Mouse (Mus musculus) hindbrain, postnatal 0 days (tissue): ENCODE measurements around the gene Mink1. TPM values are rescaled to one million over a fixed set of nuclear protein-coding genes. Genes with fewer than 3 reads are reported as not detected.

Experiments
- ATAC-seq: fragments of 200-750 bp; cut with Nextera tagmentation; 2 replicates; pipeline ENCODE4 v1.8.0; 2017; ENCODE audit warnings: mild to moderate bottlenecking, moderate TSS enrichment, moderate library complexity
- DNase-seq: peaks from one replicate; pipeline ENCODE4 v3.0.0-alpha.2; 2015; ENCODE audit warnings: low spot score
- H3K27ac ChIP-seq: fragments of 300-500 bp; sonication (generic); 2 replicates; pipeline ENCODE4 v1.5.1; 2014; ENCODE audit warnings: mild to moderate bottlenecking
- H3K27me3 ChIP-seq: fragments of 300-500 bp; sonication (generic); 2 replicates; pipeline ENCODE4 v1.6.1; 2014; ENCODE audit warnings: low read length, mixed read lengths; ENCODE audit not compliant: insufficient read depth
- H3K36me3 ChIP-seq: fragments of 300-500 bp; sonication (generic); 2 replicates; pipeline ENCODE4 v1.6.1; 2014; ENCODE audit warnings: low read length, mixed read lengths; ENCODE audit not compliant: insufficient read depth
- H3K4me1 ChIP-seq: fragments of 300-500 bp; sonication (generic); 2 replicates; pipeline ENCODE4 v1.6.1; 2014; ENCODE audit warnings: antibody characterized with exemption, low read length, mixed read lengths; ENCODE audit not compliant: insufficient read depth
- H3K4me2 ChIP-seq: fragments of 300-500 bp; sonication (generic); 2 replicates; pipeline ENCODE4 v1.6.1; 2014; ENCODE audit warnings: low read depth, mild to moderate bottlenecking, low read length, moderate library complexity, mixed read lengths
- H3K4me3 ChIP-seq: fragments of 300-500 bp; sonication (generic); 2 replicates; pipeline ENCODE4 v1.5.1; 2014; ENCODE audit warnings: low read length
- H3K9ac ChIP-seq: fragments of 300-500 bp; sonication (generic); replicated peaks from 2 replicates; pipeline ENCODE4 v1.6.1; 2014; ENCODE audit warnings: mild to moderate bottlenecking, low read length, moderate library complexity, mixed read lengths
- H3K9me3 ChIP-seq: fragments of 300-500 bp; sonication (generic); 2 replicates; pipeline ENCODE4 v1.6.1; 2016; ENCODE audit warnings: low read length, mixed read lengths
- CTCF ChIP-seq: IDR thresholded peaks from 2 replicates; pipeline ENCODE4 v1.5.1; 2016; ENCODE audit warnings: antibody characterized with exemption, control low read depth, low read depth
- WGBS: fragments of 180-500 bp; shearing (Covaris S2); extraction: QIAGEN DNeasy Blood & Tissue Kit; methylation state at CpG from one replicate; pipeline ENCODE4 v1.1.7; 2014; 5-methylcytosine and 5-hydroxymethylcytosine counted together
- polyA plus RNA-seq: library from polyadenylated mRNA; unstranded; fragments of >200 nt; fragmentation: Nextera tagmentation; extraction: Ambion mirVana; gene quantifications from 2 replicates; pipeline ENCODE4 v1.2.1, GENCODE M21; 2015
- total RNA-seq: library from RNA; depleted of rRNA; stranded (reverse); fragments of >200 nt; gene quantifications from 2 replicates; pipeline ENCODE4 v1.2.3, GENCODE M21; 2014

Gene Mink1
- total and polyA plus RNA-seq, 2 experiments from 2014 or later, result 13.6 to 73.3 TPM

GRCm38 (mm10) chr11:70625473-70625872, 62.8 kb downstream of the Mink1 start:
- peak; percentile 60 for DNase-seq
- no peak overlapping the region for H3K9ac ChIP-seq
- H3K4me2 ChIP-seq, result no peak overlapping the region
- peak; percentile 73 for TF ChIP-seq CTCF
- H3K36me3 ChIP-seq, result no peaks in the 10 kb centered on the region
- no peak overlapping the region for H3K27ac ChIP-seq
- WGBS, result 38% methylated on average over 4 of the region's 4 CpGs
- no peaks in the 10 kb centered on the region for H3K27me3 ChIP-seq
- no peak for ATAC-seq
- H3K4me1 ChIP-seq, result no peaks in the 10 kb centered on the region
- H3K4me3 ChIP-seq, result no peak overlapping the region
- no peaks in the 10 kb centered on the region for H3K9me3 ChIP-seq

GRCm38 (mm10) chr11:70626877-70627276, 64.2 kb downstream of the Mink1 start:
- Histone ChIP-seq H3K9ac (no peak overlapping the region), H3K27ac (no peak overlapping the region), H3K4me1 (no peaks in the 10 kb centered on the region), H3K4me3 (no peak overlapping the region), H3K9me3 (no peaks in the 10 kb centered on the region), H3K4me2 (no peak overlapping the region), H3K36me3 (no peaks in the 10 kb centered on the region), H3K27me3 (no peaks in the 10 kb centered on the region)
- no peak for TF ChIP-seq CTCF
- WGBS, result 74% methylated on average over 4 of the region's 4 CpGs
- no peak for ATAC-seq
- no peak for DNase-seq

GRCm38 (mm10) chr11:70628431-70628830, 65.8 kb downstream of the Mink1 start:
- TF ChIP-seq CTCF, result no peak

GRCm38 (mm10) chr11:70629557-70629956, 66.9 kb downstream of the Mink1 start:
- peak; percentile 52 for TF ChIP-seq CTCF
- peak; percentile 23 for DNase-seq
- 55% methylated on average over 5 of the region's 5 CpGs for WGBS

More at GRCm38 (mm10) chr11:70628431-70628830, 65.8 kb downstream of the Mink1 start:
- no peak overlapping the region for H3K4me2 ChIP-seq
- no peaks in the 10 kb centered on the region for H3K9me3 ChIP-seq
- WGBS, result 76% methylated on average over 2 of the region's 2 CpGs
- H3K4me3 ChIP-seq, result no peak overlapping the region
- H3K27me3 ChIP-seq, result no peaks in the 10 kb centered on the region
- no peaks in the 10 kb centered on the region for H3K4me1 ChIP-seq
- no peak overlapping the region for H3K27ac ChIP-seq
- H3K9ac ChIP-seq, result no peak overlapping the region
- no peak for ATAC-seq
- H3K36me3 ChIP-seq, result no peaks in the 10 kb centered on the region
- no peak for DNase-seq

GRCm38 (mm10) chr11:70630129-70630528, 67.4 kb downstream of the Mink1 start:
- Histone ChIP-seq H3K4me3 (no peak overlapping the region), H3K27me3 (no peaks in the 10 kb centered on the region), H3K9ac (no peak overlapping the region), H3K27ac (no peak overlapping the region), H3K36me3 (no peaks in the 10 kb centered on the region), H3K4me1 (no peaks in the 10 kb centered on the region), H3K9me3 (no peaks in the 10 kb centered on the region), H3K4me2 (no peak overlapping the region)
- WGBS, result 66% methylated on average over 7 of the region's 7 CpGs
- no peak for TF ChIP-seq CTCF
- DNase-seq, result no peak
- ATAC-seq, result no peak

More at GRCm38 (mm10) chr11:70629557-70629956, 66.9 kb downstream of the Mink1 start:
- no peak for ATAC-seq
- Histone ChIP-seq H3K4me3 (no peak overlapping the region), H3K4me2 (no peak overlapping the region), H3K36me3 (no peaks in the 10 kb centered on the region), H3K9me3 (no peaks in the 10 kb centered on the region), H3K4me1 (no peaks in the 10 kb centered on the region), H3K27me3 (no peaks in the 10 kb centered on the region), H3K9ac (no peak overlapping the region), H3K27ac (no peak overlapping the region)

- 81% methylated on average over 4 of the region's 4 CpGs for WGBS
- Histone ChIP-seq H3K4me1 (no peaks in the 10 kb centered on the region), H3K27me3 (no peaks in the 10 kb centered on the region), H3K9me3 (no peaks in the 10 kb centered on the region), H3K27ac (no peak overlapping the region), H3K9ac (no peak overlapping the region), H3K4me2 (no peak overlapping the region), H3K4me3 (no peak overlapping the region), H3K36me3 (no peaks in the 10 kb centered on the region)
- TF ChIP-seq CTCF, result no peak
- DNase-seq (no peak), ATAC-seq (no peak)
Observed at GRCm38 (mm10) chr11:70635601-70636000, 72.9 kb downstream of the Mink1 start.

- H3K27ac ChIP-seq, result no peak overlapping the region
- no peak overlapping the region for H3K4me3 ChIP-seq
- H3K9ac ChIP-seq, result no peak overlapping the region
- TF ChIP-seq CTCF, result no peak
- H3K4me1 ChIP-seq, result no peaks in the 10 kb centered on the region
- WGBS, result 92% methylated on average over 1 of the region's 1 CpGs
- H3K4me2 ChIP-seq, result no peak overlapping the region
- H3K36me3 ChIP-seq, result no peaks in the 10 kb centered on the region
- ATAC-seq, result no peak
- no peak for DNase-seq
- H3K9me3 ChIP-seq, result no peaks in the 10 kb centered on the region
- H3K27me3 ChIP-seq, result no peaks in the 10 kb centered on the region
Observed at GRCm38 (mm10) chr11:70637764-70638163, 75.1 kb downstream of the Mink1 start.
